Mouse (Mus musculus): ENCODE data around the gene Pard3b. TPM values are rescaled to one million over a fixed set of nuclear protein-coding genes. Genes with fewer than 3 reads are reported as not detected.

The Pard3b gene
- total and polyA plus RNA-seq, 2 experiments: 0.50 to 3.0 TPM

GRCm38 (mm10) chr1:62510501-62510900 lies 871.9 kb downstream of the Pard3b start:
- no peak overlapping the region for H3K4me3 ChIP-seq (ENCODE audit: insufficient read depth, low read depth, low read length)
- DNase-seq (ENCODE audit: extremely low read depth, low read depth, low spot score): no peak
- H3K9ac ChIP-seq (ENCODE audit: low read depth, low read length): no peak overlapping the region
- no peaks in the 10 kb centered on the region for H3K36me3 ChIP-seq (ENCODE audit: control insufficient read depth, insufficient read depth, low read length)
- WGBS: 93% methylated on average over 4 of the region's 4 CpGs
- no peaks in the 10 kb centered on the region for H3K4me1 ChIP-seq (ENCODE audit: control insufficient read depth, insufficient read depth, low read length)
- no peaks in the 10 kb centered on the region for H3K79me2 ChIP-seq (ENCODE audit: control insufficient read depth, insufficient read depth, low read length)
- H3K27ac ChIP-seq (replicated peaks; ENCODE audit: insufficient read depth, low read depth, low read length): no peak overlapping the region
- no peaks in the 10 kb centered on the region for H3K27me3 ChIP-seq (ENCODE audit: control insufficient read depth, insufficient read depth, low read length)
- TF ChIP-seq CTCF (IDR thresholded peaks at IDR 0.05; ENCODE audit: low read depth, low read length): no peak
- TF ChIP-seq POLR2A (IDR thresholded peaks at IDR 0.05; ENCODE audit: extremely low read depth, insufficient read depth, low read length): no peak

GRCm38 (mm10) chr1:62511681-62512080 lies 873.1 kb downstream of the Pard3b start:
- H3K79me2 ChIP-seq (ENCODE audit: control insufficient read depth, insufficient read depth, low read length): no peaks in the 10 kb centered on the region
- no peak for DNase-seq (ENCODE audit: extremely low read depth, low read depth, low spot score)
- WGBS: 97% methylated on average over 3 of the region's 3 CpGs
- H3K27ac ChIP-seq (replicated peaks; ENCODE audit: insufficient read depth, low read depth, low read length): no peak overlapping the region
- no peaks in the 10 kb centered on the region for H3K27me3 ChIP-seq (ENCODE audit: control insufficient read depth, insufficient read depth, low read length)
- no peaks in the 10 kb centered on the region for H3K4me1 ChIP-seq (ENCODE audit: control insufficient read depth, insufficient read depth, low read length)
- H3K36me3 ChIP-seq (ENCODE audit: control insufficient read depth, insufficient read depth, low read length): no peaks in the 10 kb centered on the region
- TF ChIP-seq POLR2A (IDR thresholded peaks at IDR 0.05; ENCODE audit: extremely low read depth, insufficient read depth, low read length) (no peak), CTCF (IDR thresholded peaks at IDR 0.05; ENCODE audit: low read depth, low read length) (no peak)
- H3K9ac ChIP-seq (ENCODE audit: low read depth, low read length): no peak overlapping the region
- no peak overlapping the region for H3K4me3 ChIP-seq (ENCODE audit: insufficient read depth, low read depth, low read length)

- TF ChIP-seq POLR2A (IDR thresholded peaks at IDR 0.05; ENCODE audit: extremely low read depth, insufficient read depth, low read length): no peak
- TF ChIP-seq CTCF (IDR thresholded peaks at IDR 0.05; ENCODE audit: low read depth, low read length): no peak
- WGBS: 92% methylated on average over 2 of the region's 2 CpGs
- no peaks in the 10 kb centered on the region for H3K79me2 ChIP-seq (ENCODE audit: control insufficient read depth, insufficient read depth, low read length)
Observed at GRCm38 (mm10) chr1:62518621-62519213, 880.1 kb downstream of the Pard3b start.

GRCm38 (mm10) chr1:62521368-62521767 lies 882.7 kb downstream of the Pard3b start:
- Histone ChIP-seq H3K36me3 (ENCODE audit: control insufficient read depth, insufficient read depth, low read length) (no peaks in the 10 kb centered on the region), H3K4me1 (ENCODE audit: control insufficient read depth, insufficient read depth, low read length) (no peaks in the 10 kb centered on the region), H3K27ac (replicated peaks; ENCODE audit: insufficient read depth, low read depth, low read length) (no peak overlapping the region), H3K4me3 (ENCODE audit: insufficient read depth, low read depth, low read length) (no peak overlapping the region), H3K79me2 (ENCODE audit: control insufficient read depth, insufficient read depth, low read length) (no peaks in the 10 kb centered on the region), H3K9ac (ENCODE audit: low read depth, low read length) (no peak overlapping the region), H3K27me3 (ENCODE audit: control insufficient read depth, insufficient read depth, low read length) (no peaks in the 10 kb centered on the region)
- WGBS: 91% methylated on average over 7 of the region's 7 CpGs
- no peak for DNase-seq (ENCODE audit: extremely low read depth, low read depth, low spot score)
- TF ChIP-seq CTCF (IDR thresholded peaks at IDR 0.05; ENCODE audit: low read depth, low read length) (no peak), POLR2A (IDR thresholded peaks at IDR 0.05; ENCODE audit: extremely low read depth, insufficient read depth, low read length) (no peak)

More at GRCm38 (mm10) chr1:62518621-62519213, 880.1 kb downstream of the Pard3b start:
- Histone ChIP-seq H3K9ac (ENCODE audit: low read depth, low read length) (no peak overlapping the region), H3K4me1 (ENCODE audit: control insufficient read depth, insufficient read depth, low read length) (no peaks in the 10 kb centered on the region), H3K4me3 (ENCODE audit: insufficient read depth, low read depth, low read length) (no peak overlapping the region), H3K36me3 (ENCODE audit: control insufficient read depth, insufficient read depth, low read length) (no peaks in the 10 kb centered on the region), H3K27me3 (ENCODE audit: control insufficient read depth, insufficient read depth, low read length) (no peaks in the 10 kb centered on the region), H3K27ac (replicated peaks; ENCODE audit: insufficient read depth, low read depth, low read length) (no peak overlapping the region)
- no peak for DNase-seq (ENCODE audit: extremely low read depth, low read depth, low spot score)

- no peak for DNase-seq (ENCODE audit: extremely low read depth, low read depth, low spot score)
- no peaks in the 10 kb centered on the region for H3K4me1 ChIP-seq (ENCODE audit: control insufficient read depth, insufficient read depth, low read length)
- no peaks in the 10 kb centered on the region for H3K79me2 ChIP-seq (ENCODE audit: control insufficient read depth, insufficient read depth, low read length)
- no peaks in the 10 kb centered on the region for H3K27me3 ChIP-seq (ENCODE audit: control insufficient read depth, insufficient read depth, low read length)
- no peak overlapping the region for H3K9ac ChIP-seq (ENCODE audit: low read depth, low read length)
- WGBS: 93% methylated on average over 2 of the region's 2 CpGs
- H3K27ac ChIP-seq (replicated peaks; ENCODE audit: insufficient read depth, low read depth, low read length): no peak overlapping the region
- no peak for TF ChIP-seq CTCF (IDR thresholded peaks at IDR 0.05; ENCODE audit: low read depth, low read length)
- TF ChIP-seq POLR2A (IDR thresholded peaks at IDR 0.05; ENCODE audit: extremely low read depth, insufficient read depth, low read length): no peak
- no peak overlapping the region for H3K4me3 ChIP-seq (ENCODE audit: insufficient read depth, low read depth, low read length)
- no peaks in the 10 kb centered on the region for H3K36me3 ChIP-seq (ENCODE audit: control insufficient read depth, insufficient read depth, low read length)
Observed at GRCm38 (mm10) chr1:62522761-62523160, 884.1 kb downstream of the Pard3b start.

GRCm38 (mm10) chr1:62527788-62528187 lies 889.2 kb downstream of the Pard3b start:
- Histone ChIP-seq H3K27me3 (ENCODE audit: control insufficient read depth, insufficient read depth, low read length) (no peaks in the 10 kb centered on the region), H3K79me2 (ENCODE audit: control insufficient read depth, insufficient read depth, low read length) (no peaks in the 10 kb centered on the region), H3K36me3 (ENCODE audit: control insufficient read depth, insufficient read depth, low read length) (peaks cover 2% of the 10 kb centered on the region; the same call in 1 of the 2 replicates), H3K9ac (ENCODE audit: low read depth, low read length) (no peak overlapping the region), H3K4me1 (ENCODE audit: control insufficient read depth, insufficient read depth, low read length) (no peaks in the 10 kb centered on the region), H3K27ac (replicated peaks; ENCODE audit: insufficient read depth, low read depth, low read length) (no peak overlapping the region), H3K4me3 (ENCODE audit: insufficient read depth, low read depth, low read length) (no peak overlapping the region)
- WGBS: 92% methylated on average over 7 of the region's 7 CpGs
- DNase-seq (ENCODE audit: extremely low read depth, low read depth, low spot score): no peak
- no peak for TF ChIP-seq POLR2A (IDR thresholded peaks at IDR 0.05; ENCODE audit: extremely low read depth, insufficient read depth, low read length)
- TF ChIP-seq CTCF (IDR thresholded peaks at IDR 0.05; ENCODE audit: low read depth, low read length): no peak

Measured in liver, adult 2 months (tissue).